Mouse (Mus musculus): ENCODE measurements around the gene Zfp449. TPM values are rescaled to one million over a fixed set of nuclear protein-coding genes. Genes with fewer than 3 reads are reported as not detected.

Zfp449 gene
- polyA plus RNA-seq, 1 experiment = not detected

DNA sequence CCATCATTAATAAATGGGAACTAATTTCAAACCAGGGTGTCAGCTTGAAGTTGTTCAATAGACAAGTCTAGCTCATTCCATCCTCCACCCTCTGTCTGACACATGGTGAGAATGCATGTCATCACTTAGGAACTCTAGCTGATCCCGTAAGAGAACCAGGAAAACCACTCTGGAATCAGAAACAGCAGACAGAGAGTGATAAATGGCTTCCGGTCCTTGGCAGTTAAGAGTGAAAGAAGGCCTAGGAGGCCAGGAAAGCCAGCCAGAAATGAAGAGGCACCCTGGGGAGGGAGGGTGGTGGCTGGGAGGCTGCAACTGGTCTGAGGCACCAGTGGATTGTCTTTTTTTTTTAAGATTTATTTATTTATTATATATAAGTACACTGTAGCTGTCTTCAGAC, 34.7 kb downstream of the Zfp449 start:
- peaks cover 2% of the 10 kb centered on the region for H3K27me3 ChIP-seq (replicated peaks)
- no peak overlapping the region for H3K4me3 ChIP-seq (replicated peaks)
- peaks cover 18% of the 10 kb centered on the region for H3K36me3 ChIP-seq (replicated peaks; ENCODE audit: low read length)
- H3K4me1 ChIP-seq = peaks cover 20% of the 10 kb centered on the region
- TF ChIP-seq FLI1 (IDR thresholded peaks at IDR 0.05; ENCODE audit: low read length) (no peak), GATA1 (IDR thresholded peaks at IDR 0.05; ENCODE audit: borderline replicate concordance, low read length) (no peak)
- H3K9me3 ChIP-seq = no peaks in the 10 kb centered on the region

DNA sequence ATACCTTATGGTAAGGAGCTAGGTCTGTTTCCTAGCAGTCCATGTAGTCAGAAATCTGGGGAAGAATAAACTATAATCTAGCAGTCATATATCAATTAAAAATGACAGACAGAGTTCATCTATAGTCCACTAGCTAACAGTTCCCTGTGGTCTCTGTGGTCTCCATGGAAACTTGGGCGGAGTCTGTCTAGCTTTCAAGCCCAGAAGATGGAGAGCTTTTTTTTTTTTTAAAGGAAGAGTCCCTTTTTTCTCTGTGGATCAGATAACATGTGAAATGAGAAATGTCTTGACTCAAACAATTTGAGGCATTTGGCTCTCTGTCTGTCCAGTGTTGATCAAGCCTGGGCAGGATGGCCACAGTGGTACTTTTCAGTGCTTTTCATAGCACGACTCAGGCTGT, 37.9 kb downstream of the Zfp449 start:
- Histone ChIP-seq H3K4me1 (peaks cover 13% of the 10 kb centered on the region), H3K9me3 (no peaks in the 10 kb centered on the region)

DNA sequence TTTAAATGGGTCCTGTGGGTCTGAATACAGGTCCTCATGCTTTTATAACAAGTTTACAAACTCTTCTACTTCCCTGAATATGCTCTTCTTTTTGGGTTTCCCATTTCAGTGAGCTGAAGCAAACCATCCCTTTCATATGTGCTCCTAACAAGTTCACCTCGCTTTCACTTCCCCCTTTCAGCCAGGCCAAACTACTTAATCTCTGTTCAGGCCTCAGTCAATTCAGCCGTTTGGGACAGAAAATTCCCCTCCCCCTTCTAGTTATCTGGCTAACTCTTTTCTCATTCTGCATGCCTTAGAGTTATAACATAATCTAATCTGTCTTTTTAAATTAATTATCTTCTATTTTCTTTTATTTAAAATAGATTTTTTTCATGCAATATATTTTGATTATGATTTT, 58.4 kb downstream of the Zfp449 start:
- Histone ChIP-seq H3K36me3 (replicated peaks; ENCODE audit: low read length) (no peaks in the 10 kb centered on the region), H3K27me3 (replicated peaks) (peaks cover 2% of the 10 kb centered on the region), H3K4me1 (peaks cover 8% of the 10 kb centered on the region; the same call in 1 of the 2 replicates), H3K4me3 (replicated peaks) (no peak overlapping the region), H3K9me3 (no peaks in the 10 kb centered on the region)
- TF ChIP-seq GATA1 (IDR thresholded peaks at IDR 0.05; ENCODE audit: borderline replicate concordance, low read length) (no peak), FLI1 (IDR thresholded peaks at IDR 0.05; ENCODE audit: low read length) (no peak)

More for the DNA sequence above, 37.9 kb downstream of the Zfp449 start:
- peaks cover 2% of the 10 kb centered on the region for H3K27me3 ChIP-seq (replicated peaks)
- H3K36me3 ChIP-seq (replicated peaks; ENCODE audit: low read length) = peaks cover 2% of the 10 kb centered on the region
- no peak overlapping the region for H3K4me3 ChIP-seq (replicated peaks)
- TF ChIP-seq GATA1 (IDR thresholded peaks at IDR 0.05; ENCODE audit: borderline replicate concordance, low read length) (no peak), FLI1 (IDR thresholded peaks at IDR 0.05; ENCODE audit: low read length) (no peak)

DNA sequence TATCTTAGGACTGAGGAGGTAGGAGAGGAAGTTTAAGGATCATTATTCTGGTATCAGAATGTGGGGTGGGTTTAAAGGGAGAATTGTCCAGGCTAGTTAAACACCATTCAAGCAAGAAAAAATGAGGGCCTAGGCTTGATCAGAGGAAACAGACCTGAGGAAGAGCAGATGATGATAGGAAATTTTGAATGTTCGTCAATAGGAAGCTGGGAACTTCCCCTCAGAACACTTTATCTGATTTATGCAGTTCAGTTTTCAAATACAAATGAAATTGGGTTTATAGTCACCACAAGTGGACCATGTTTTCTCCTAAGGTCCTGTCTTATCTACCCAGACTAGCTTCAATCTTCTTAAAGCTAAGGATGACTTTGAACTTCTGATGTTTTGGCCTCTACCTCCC, 59.3 kb downstream of the Zfp449 start:
- TF ChIP-seq GATA1 (IDR thresholded peaks at IDR 0.05; ENCODE audit: borderline replicate concordance, low read length) = no peak
- TF ChIP-seq FLI1 (IDR thresholded peaks at IDR 0.05; ENCODE audit: low read length) = no peak
- H3K36me3 ChIP-seq (replicated peaks; ENCODE audit: low read length) = no peaks in the 10 kb centered on the region
- H3K9me3 ChIP-seq = no peaks in the 10 kb centered on the region
- H3K27me3 ChIP-seq (replicated peaks) = peaks cover 2% of the 10 kb centered on the region
- no peak overlapping the region for H3K4me3 ChIP-seq (replicated peaks)
- H3K4me1 ChIP-seq = peaks cover 8% of the 10 kb centered on the region; the same call in 1 of the 2 replicates

DNA sequence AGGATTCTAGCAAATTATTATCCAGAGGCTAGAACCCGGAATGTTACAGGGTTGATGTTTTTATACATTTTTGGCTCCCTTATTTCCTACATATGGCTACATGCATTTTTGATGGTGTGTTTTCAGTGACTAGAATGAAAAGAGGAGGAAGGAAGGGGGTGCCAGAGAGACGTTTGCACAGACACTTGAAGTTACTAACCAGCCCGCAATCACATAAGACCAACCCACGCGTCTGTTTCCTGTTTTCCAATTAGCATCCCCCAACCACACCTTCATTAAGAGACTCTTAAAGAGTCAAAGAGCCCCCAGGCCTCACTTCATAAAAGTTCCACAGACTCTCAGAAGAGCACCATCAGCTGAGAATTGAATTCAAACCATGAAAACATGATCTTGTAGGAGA, 59.9 kb downstream of the Zfp449 start:
- H3K36me3 ChIP-seq (replicated peaks; ENCODE audit: low read length) = no peaks in the 10 kb centered on the region
- no peak for TF ChIP-seq GATA1 (IDR thresholded peaks at IDR 0.05; ENCODE audit: borderline replicate concordance, low read length)
- no peak for TF ChIP-seq FLI1 (IDR thresholded peaks at IDR 0.05; ENCODE audit: low read length)
- no peaks in the 10 kb centered on the region for H3K9me3 ChIP-seq
- no peaks in the 10 kb centered on the region for H3K27me3 ChIP-seq (replicated peaks)
- no peak overlapping the region for H3K4me3 ChIP-seq (replicated peaks)
- H3K4me1 ChIP-seq = peaks cover 8% of the 10 kb centered on the region; the same call in 1 of the 2 replicates

Other genes starting within 250 kb of the Zfp449 start
- gene 3830403N18Rik, start 209.8 kb upstream of the Zfp449 start, polyA plus RNA-seq (2012; ENCODE audit: insufficient read depth, low replicate concordance) = not detected in 2 replicates
- not detected in 2 replicates for gene Gm773, start 133.5 kb upstream of the Zfp449 start, polyA plus RNA-seq (2012; ENCODE audit: insufficient read depth, low replicate concordance)
- 1.5 TPM in 1 of 2 replicates, not detected in the other for gene Smim10l2a, start 28.2 kb downstream of the Zfp449 start, polyA plus RNA-seq (2012; ENCODE audit: insufficient read depth, low replicate concordance)
- not detected in 2 replicates for gene Gm2174, start 101.6 kb downstream of the Zfp449 start, polyA plus RNA-seq (2012; ENCODE audit: insufficient read depth, low replicate concordance)
- 2.8 TPM in 1 of 2 replicates, not detected in the other for gene Ints6l, start 108.5 kb downstream of the Zfp449 start, polyA plus RNA-seq (2012; ENCODE audit: insufficient read depth, low replicate concordance)
- not detected in 2 replicates for gene Gm10477, start 178.3 kb downstream of the Zfp449 start, polyA plus RNA-seq (2012; ENCODE audit: insufficient read depth, low replicate concordance)
- not detected in 2 replicates for gene Gm648, start 203.2 kb downstream of the Zfp449 start, polyA plus RNA-seq (2012; ENCODE audit: insufficient read depth, low replicate concordance)